Mouse (Mus musculus) erythroblast, embryonic 14.5 days (primary cell): ENCODE results near the gene Adamts9.

Experiments used
- GATA1 ChIP-seq: IDR thresholded peaks from 2 replicates; pipeline ENCODE4 v1.6.1; 2012; ENCODE audit warnings: low read length, inconsistent platforms, mixed read lengths
- TAL1 ChIP-seq: IDR thresholded peaks from 3 replicates; pipeline ENCODE4 v1.6.1; 2012; ENCODE audit warnings: low read length, inconsistent platforms, mixed read lengths

DNA sequence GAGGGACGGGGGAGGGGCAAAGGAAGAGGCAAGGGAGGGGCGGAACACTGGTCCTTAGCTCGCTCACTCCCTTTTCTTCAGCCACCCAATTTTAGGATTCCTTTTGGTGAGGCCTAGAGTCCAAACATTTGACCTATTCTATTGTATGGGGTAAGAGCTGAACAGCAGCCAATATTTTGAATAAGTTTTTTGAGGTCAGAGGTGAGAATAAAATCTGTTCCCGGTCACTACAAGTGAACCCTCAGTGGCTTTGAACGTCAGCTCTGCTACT lies 163.4 kb downstream of the Adamts9 start:
- TF ChIP-seq GATA1 (no peak), TAL1 (no peak)
